Mouse (Mus musculus): ENCODE results near the gene Epb41l3. TPM values are rescaled to one million over a fixed set of nuclear protein-coding genes. Genes with fewer than 3 reads are reported as not detected.

Epb41l3 gene
- polyA plus RNA-seq, 1 experiment from 2014 or later = 75.0 TPM

Other genes with a start within 250 kb of the Epb41l3 start
- gene Tmem200c, start 249.1 kb upstream of the Epb41l3 start, polyA plus RNA-seq (2014; fragmentation: Nextera tagmentation; extraction: Ambion mirVana) = 0.46 and 0.67 TPM in 2 replicates

Data from stomach, embryonic 14.5 days (tissue).